Mouse (Mus musculus) left cerebral cortex, postnatal 10 days (tissue): ENCODE measurements around the gene Zmym4. TPM values are rescaled to one million over a fixed set of nuclear protein-coding genes. Genes with fewer than 3 reads are reported as not detected.
"Not testable (repeated sequence)": the region's sequence is repeated elsewhere in the genome, so short reads cannot be mapped to it uniquely, and the experiment has no call there.

Experiments used
- DNase-seq, 2 experiments: peaks; one replicate each; pipeline ENCODE4 v3.0.0; 2021 to 2022; ENCODE audit warnings: low spot score in 2 of 2, mixed read lengths in 1 of 2; ENCODE audit errors: extremely low spot score in 1 of 2
- intact Hi-C: fragments of 180-260 bp; cut with DNase I; formaldehyde crosslinking; loops from one replicate; pipeline ENCODE4 v1.15.1; 2025
- total RNA-seq, 2 experiments: library from RNA; stranded (reverse); gene quantifications; 2 replicates each; pipeline ENCODE4 v1.2.3; 2021

Zmym4 gene
- total RNA-seq: 10 to 100 TPM; 48.7 to 52.7 TPM

DNA sequence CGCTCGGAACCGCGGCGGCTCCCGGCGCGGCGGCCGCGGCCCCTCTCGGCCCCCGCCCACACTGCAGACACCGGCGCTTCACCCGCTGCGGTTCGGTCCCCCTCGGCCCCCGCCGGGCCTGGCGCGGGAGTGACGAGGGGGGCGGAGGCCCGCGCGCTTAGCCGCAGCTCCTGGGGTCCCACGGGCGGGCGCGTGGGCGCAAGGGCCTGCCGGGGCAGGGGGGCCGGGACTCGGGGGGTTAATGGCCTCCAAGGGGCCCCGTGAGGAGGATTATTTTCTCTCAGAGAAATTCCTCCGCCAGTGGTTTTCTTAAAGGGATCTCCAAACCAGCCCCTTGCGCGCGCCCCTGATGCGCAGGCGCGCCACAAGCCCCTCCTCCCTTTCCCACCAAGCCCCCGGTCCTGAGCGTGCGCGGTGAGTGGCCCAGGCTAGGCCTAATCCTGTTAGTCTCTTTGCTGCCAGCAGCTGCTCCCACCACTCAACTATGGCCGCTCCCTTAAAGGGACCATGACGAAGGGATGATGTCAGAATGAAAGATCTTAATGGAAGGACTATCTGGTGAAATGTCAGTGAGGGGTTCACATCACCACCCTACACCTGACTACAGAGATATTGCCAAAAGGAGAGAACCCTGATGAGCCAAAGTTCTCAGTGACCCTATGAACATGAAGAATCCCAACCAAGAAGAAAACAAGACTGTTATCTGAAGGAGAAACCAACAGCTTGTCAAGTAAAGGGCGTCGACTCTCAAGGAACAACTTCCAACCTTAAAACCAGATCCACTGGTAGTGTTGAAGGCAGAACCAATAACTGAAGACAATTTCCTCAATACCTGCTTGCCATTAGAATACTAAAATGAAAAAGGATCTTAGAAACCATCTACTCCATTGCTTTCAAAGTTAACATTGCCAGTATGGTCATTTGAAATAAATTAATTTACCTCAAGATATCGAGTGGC, at the start of gene Zmym4:
TSS of gene Zmym4 (minus strand) at position 272 of the 958 bp plus-strand sequence.
- intact Hi-C loops: no loop called here
- DNase-seq: peak; percentile 95 to 98

DNA sequence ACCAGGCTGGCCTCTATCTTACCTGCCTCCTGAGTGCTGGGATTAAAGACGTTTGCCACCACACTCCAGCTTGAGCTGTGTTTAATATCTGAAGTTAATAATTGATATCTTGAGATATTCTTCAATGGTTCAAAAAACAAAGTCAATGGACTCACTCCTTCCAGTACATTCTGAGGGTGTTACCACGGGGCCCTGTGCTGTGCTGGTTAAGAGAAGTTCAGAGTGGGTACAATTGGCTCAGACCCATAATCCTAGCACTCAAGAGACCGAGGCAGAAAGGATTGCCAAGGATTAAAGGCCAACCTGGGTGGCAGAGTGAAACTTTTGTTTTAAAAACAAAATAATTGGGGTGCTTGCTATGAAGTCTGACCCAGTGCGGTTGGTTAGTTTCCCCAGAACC, 48.4 kb upstream of the Zmym4 start:
- no peak for DNase-seq
- intact Hi-C loops: no loop called here

DNA sequence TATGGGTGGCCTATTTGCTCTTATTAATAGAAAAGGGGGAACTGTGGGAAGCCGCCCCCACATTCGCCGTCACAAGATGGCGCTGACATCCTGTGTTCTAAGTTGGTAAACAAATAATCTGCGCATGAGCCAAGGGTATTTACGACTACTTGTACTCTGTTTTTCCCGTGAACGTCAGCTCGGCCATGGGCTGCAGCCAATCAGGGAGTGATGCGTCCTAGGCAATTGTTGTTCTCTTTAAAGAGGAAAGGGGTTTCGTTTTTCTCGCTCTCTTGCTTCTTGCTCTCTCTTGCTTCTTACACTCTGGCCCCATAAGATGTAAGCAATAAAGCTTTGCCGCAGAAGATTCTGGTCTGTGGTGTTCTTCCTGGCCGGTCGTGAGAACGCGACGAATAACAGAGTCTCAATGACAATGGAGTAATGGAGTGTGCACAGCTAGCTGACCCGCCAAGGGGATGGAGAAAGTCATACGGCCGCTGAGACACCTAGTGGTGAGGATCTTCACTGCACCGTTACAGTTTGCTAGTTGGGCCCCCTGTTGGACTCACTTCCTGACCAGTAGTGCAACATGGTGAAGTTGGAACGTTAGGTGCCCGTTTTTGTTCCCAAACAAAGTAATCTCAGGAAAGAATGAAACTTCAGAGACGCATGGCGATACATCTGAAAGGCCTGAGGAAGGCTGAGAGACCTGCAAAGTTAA, 47.5 kb upstream of the Zmym4 start:
- intact Hi-C loops: not testable (repeated sequence)

DNA sequence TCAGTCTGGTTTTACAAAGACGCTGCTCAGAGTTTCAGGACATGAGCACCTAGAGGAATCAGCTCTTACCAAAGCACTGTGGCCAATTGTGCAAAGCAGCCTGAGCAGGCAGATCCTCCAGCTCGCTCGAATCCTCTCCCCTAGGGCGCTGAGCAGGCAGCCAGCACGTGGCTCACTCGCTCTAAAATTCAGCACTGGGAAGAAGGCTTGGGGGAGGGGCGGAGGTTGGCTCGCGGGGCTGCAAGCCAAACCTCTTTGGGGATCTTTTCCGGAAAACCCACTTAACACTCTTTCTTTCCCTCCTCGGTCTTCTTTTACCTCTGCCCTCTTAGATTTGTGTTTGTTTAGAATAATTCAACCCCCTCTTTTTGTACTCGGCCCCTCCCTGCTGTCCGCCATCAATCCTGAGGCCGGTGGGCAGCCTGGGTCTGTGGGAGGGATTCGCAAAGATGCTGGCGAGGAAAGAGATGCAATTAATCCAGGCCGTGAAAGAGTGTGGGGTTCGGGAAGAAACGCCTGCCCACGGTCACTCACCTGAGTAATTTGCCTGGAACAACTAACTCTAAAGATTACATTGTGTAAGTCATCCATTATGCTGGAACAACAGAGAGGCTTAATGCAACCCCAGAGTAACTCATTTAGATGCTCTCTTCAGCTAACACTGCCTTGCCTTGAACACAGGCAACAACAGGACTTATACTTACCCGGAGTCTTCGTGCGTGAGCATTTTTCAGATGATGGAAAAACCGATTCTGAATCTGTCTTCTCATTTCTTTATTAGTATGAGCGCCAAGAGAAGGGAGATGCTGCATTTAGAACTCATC, 37.4 kb upstream of the Zmym4 start:
- intact Hi-C loops: no loop called here
- peak; percentile 62 to 85 for DNase-seq

More for the DNA sequence above, 47.5 kb upstream of the Zmym4 start:
- peak; percentile 78 to 85 for DNase-seq

DNA sequence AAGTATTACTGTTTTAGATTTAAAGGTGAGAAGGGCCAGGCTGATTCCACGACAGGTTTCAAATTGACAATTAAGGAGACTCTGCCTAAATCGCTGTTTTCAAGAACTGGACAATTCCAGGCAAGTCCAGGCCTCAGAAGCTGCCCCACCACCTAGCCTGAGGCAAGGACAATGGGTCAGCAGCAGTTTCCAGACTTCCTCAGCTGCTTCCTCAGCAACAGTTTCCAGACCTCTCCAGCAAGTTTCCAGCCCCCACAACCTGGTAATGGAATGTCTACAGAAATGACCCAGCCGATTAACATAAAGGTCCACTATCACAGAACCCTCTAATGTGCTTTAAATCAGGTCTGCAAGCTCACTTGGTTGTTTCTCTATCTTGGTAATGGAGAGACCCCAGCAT, 36.4 kb upstream of the Zmym4 start:
- no peak for DNase-seq
- intact Hi-C loops: no loop called here

DNA sequence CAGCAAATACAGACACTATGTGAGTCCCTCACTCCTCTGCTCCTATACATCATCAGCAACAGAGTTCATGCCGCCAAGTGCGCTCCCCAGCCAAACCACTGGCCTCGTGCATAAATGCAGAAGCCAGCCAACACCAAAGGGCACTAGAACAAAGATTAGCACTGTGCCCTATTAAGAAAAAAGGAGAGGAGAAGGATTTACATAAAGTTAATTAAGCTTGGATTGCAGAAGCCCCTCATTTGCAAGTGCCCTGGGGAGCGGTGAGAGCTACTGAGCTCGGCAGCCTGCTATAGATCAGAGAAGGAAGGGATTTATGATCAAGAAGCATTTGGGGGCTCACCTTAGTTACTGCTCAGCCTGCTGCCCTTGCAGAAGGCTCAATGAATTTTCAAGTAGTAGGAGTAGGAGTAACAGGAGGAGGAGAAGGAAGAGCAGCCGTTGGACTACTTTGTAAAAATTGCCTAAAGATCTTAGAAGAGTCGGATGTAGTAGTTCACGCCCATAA, 32.7 kb upstream of the Zmym4 start:
- DNase-seq: no peak
- intact Hi-C loops: no loop called here

DNA sequence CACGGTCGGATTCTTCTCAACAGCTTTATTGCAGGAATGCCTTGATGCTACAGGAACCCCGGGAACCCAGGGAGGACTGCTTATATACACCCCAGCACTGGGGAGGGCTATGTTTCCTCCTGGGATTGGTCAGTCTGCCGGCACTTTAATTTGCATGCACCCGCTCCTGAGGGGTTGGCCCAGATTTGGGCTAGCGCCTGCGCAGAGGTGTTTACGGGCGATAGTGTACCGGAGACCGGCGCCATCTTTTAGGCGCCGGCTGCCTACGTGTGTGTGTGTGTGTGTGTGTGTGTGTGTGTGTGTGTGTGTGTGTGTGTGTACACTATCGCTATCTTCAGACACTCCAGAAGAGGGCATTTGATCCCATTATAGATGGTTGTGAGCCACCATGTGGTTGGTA, 31.4 kb upstream of the Zmym4 start:
- DNase-seq, intact Hi-C loops: not testable (repeated sequence)

DNA sequence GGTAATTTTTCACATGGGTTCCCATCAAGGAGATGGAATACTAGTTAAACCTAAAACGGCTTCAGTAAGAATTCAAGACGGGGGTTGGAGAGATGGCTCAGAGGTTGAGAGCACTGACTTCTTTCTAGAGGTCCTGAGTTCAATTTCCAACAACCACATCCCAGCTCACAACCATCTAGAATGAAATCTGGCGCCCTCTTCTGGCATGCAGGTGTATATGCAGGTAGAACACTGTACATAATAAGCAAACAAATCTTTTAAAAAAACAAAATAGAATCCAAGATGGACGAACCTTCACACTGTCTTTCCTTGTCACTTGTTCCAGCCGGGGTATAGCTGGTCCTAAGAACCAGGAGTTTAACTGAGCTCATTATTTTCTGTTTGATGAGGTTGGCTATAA, 24.4 kb upstream of the Zmym4 start:
- DNase-seq: no peak
- intact Hi-C loops: no loop called here

DNA sequence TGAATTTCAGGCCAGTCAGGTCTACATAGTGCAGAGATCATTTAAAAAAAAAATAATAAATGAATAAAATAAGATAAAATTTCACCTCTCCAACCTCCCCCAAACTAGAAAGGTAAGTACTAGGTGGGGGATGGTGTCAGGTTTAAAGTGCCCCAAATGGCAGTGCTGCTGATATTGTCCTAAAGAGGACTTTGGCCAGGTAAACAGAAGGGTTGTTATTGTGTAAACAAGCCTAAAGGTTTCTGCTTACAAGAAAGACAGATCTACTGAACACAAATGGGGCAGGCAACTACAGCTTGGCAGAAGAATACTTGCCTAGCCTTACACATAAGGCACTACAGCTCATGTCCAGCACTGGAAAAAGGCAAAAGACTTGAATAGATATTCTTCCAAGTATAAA, 22.6 kb upstream of the Zmym4 start:
- intact Hi-C loops: no loop called here
- no peak for DNase-seq

DNA sequence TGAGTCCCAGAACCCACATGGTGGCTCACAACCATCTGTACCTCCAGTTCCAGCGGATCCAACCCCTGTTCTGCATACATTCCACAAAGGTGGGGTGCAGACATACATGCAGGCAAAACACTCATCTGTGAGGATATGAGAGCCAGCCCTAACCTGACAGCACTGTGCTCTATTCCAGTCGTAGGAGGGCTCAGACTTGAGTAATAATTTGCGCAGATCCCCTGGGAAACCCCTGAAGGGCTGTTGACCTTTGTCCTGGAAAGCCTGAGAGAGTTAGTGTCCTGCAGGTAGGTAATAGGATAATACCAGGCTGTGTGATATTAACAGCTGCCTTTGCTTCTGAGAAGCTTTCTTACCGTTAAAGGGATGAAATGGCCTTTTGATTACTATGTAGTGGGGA, 20.6 kb upstream of the Zmym4 start:
- no peak for DNase-seq
- intact Hi-C loops: no loop called here

DNA sequence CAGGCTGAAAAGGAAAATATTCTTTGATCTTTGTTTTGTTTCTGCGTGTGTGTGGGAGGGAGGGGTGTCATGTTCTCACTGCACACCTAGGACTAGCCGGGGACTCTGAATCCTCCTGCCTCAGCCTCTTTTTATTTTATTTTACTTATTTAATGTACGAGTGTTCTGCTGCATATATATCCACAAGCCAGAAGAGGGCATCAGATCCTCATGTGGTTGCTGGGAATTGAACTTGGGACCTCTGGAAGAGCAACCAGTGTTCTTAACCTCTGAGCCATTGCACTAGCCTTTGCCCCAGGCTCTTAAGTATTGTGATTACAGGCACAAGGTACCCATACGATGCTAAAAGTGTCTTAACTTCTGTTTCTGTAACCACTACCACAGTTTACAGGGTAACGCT, 18.8 kb upstream of the Zmym4 start:
- intact Hi-C loops: no loop called here
- DNase-seq: no peak

DNA sequence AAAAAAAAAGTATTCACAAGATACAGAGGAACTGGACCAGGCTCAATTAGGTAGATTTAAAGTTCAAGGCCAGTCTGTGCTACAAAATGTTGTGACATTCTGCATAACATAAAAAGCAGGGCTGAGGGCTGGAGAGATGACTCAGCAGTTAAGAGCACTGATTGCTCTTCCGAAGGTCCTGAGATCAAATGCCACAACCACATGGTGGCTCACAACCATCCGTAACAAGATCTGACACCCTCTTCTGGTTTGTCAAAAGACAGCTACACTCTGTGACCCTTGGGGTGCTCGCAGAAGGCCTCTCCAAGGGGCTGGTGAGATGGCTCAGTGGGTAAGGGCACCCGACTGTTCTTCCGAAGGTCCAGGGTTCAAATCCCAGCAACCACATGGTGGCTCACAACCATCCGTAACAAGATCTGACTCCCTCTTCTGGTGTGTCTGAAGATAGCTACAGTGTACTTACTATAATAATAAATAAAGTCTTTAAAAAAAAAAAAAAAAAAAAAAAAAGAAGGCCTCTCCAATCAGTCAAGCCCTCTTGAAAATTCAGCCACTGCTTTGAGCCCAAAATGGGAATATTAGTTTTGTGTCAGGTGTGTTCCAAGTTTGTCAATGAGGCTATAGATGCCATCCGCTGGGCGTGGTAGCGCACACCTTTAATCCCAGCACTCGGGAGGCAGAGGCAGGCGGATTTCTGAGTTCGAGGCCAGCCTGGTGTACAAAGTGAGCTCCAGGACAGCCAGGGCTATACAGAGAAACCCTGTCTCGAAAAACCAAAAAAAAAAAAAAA, 16.0 kb upstream of the Zmym4 start:
- intact Hi-C loops, DNase-seq: not testable (repeated sequence)

DNA sequence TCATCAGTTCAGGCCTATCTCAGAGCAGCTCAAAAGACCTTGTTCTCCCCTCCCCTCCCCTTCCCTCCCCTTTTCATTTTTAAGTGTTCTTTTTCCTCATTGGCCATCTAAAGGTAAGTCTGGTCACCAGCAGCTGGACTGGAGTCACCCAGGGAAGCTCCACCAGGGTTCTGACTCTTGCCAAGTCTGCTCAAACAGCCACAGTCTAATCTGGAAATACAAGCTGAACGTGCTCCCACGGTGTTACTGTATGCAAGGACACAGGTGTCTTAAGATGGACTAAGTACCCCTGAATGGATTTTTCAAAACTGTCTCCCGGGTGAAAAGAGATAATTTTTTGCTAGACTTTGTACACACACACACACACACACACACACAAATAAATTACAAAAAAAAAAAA, 15.4 kb upstream of the Zmym4 start:
- no peak for DNase-seq
- intact Hi-C loops: no loop called here

DNA sequence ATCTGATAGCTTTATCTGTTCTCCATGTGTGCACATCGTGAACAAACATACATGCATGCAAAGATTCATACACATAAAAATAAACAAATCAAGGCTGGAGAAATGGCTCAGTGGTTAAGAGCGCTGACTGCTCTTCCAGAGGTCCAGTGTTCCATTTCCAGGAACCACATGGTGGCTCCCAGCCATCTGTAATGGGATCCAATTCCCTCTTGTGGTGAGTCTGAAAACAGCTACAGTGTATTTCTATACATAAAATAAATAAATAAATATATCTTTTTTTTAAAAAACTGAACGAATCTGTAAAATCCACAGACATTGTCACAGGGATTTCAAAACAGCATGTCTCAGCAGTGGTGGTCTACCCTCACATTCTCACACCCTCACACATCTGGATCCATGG, 10.8 kb upstream of the Zmym4 start:
- no peak for DNase-seq
- intact Hi-C loops: no loop called here

DNA sequence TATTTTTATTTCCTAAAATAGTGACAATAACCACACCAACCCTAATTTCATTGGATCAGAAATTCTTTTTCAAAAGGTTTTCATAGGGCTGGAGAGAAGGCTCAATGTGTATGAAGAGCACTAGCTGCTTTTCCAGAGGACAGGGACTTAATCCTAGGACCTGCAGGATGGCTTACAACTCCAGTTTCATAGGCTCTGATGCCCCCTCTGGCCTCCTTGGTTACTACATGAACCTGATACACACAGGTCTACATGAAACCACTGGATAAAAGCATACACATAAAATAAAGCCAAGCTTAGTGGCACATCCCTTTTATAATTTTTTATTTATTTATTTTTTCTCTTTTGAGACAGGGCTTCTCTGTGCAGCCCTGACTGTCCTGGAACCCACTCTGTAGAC, 9.5 kb upstream of the Zmym4 start:
- DNase-seq: peak in 1 of 2 experiments; percentile 28
- intact Hi-C loops: no loop called here

DNA sequence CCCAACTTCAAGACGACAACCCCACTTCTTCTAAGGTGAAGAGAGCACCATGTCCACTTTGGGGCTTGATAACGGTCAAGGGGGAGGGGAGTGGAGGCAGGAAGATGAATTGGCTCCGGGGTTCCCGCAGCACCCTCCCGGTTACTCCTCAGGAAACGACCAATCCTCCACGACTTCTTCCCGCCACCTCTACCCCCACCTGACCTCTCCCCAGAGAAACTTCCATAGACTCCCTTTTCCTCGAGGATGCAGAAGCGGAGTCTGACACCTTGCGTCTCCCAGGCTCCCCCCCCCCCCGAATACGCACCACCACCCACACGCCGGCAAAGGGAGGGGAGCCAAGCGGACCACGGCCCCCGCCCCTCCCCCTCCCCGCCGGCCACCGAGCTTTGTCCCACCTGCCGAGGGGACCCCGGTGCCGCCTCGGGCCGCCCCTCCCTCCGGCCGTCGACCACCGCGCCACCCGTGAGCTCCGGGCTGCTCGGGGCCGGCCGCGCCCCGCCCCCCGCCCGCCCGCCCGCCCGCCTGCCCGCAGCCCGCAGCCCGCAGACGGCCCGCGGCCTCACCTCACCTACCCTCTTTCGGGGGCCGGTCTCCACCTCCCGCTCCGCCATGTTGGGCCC, 583 bp downstream of the Zmym4 start:
- peak in 1 of 2 experiments; percentile 44 for DNase-seq
- intact Hi-C loops: no loop called here

DNA sequence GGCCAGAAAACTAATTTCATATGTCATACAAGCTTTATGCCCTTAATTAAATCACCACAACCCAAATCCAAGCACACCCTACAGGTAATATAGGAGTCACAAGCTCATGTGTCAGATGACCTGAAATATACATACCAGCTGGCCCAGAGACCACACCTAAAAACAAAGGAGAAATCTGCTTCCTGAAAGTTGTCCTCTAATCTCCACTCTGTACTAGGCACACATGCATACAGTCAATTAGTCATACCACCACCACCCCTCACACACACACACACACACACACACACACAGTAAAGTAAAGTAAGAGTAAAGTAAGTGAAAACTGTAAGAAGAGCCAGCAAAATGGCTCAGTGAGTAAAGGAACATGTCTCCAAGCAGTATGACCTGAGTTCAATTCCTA, 9.3 kb downstream of the Zmym4 start:
- DNase-seq: no peak
- intact Hi-C loops: no loop called here

DNA sequence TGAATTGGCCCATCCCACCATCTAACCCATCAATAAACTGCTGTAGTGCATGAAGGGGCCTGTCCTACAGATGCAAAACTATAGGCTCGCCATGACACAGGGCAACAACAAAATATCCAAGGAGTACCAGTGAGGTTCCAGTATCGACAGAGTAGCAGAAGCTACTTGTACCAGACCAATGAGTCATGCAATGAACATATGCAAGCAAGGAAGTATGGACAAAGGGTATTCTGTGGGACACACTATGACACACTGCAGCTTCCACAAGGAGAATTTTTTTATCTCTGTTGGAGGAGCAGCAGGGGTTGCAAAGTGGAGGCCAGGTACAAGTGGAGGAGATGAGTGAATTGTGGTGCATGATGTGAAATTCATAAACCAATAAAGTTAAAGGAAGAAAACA, 9.7 kb downstream of the Zmym4 start:
- DNase-seq: no peak
- intact Hi-C loops: no loop called here
